Mouse (Mus musculus): ENCODE data around the gene Ptrh1. TPM values are rescaled to one million over a fixed set of nuclear protein-coding genes. Genes with fewer than 3 reads are reported as not detected.
A peak's percentile ranks its signal among the peaks of the same experiment; 100 is the strongest.

Ptrh1 gene
- 5.2 and 6.1 TPM in 2 replicates for polyA plus RNA-seq (2015; fragmentation: Nextera tagmentation; extraction: Ambion mirVana)

- peak; percentile 96 for ATAC-seq (replicated peaks; ENCODE audit: extremely low read depth, insufficient read depth, low FRiP score)
- peaks cover 8% of the 10 kb centered on the region for H3K4me1 ChIP-seq (ENCODE audit: control insufficient read depth, insufficient read depth, low read length)
- no peaks in the 10 kb centered on the region for H3K9me3 ChIP-seq (replicated peaks; ENCODE audit: control insufficient read depth, low read length)
- H3K36me3 ChIP-seq (ENCODE audit: control insufficient read depth, insufficient read depth): no peaks in the 10 kb centered on the region
- H3K4me2 ChIP-seq (ENCODE audit: low read depth, low read length): peak within 1 kb of the TSS; percentile 76
- WGBS: under 1% methylated on average over 46 of the region's 46 CpGs
- peak within 1 kb of the TSS; percentile 58 for H3K4me3 ChIP-seq (ENCODE audit: low read length)
- H3K9ac ChIP-seq (ENCODE audit: low read length): peak within 1 kb of the TSS; percentile 49
- peak within 1 kb of the TSS; percentile 38; the same call in 1 of the 2 replicates for H3K27ac ChIP-seq (ENCODE audit: low read length)
- H3K27me3 ChIP-seq (ENCODE audit: control insufficient read depth, insufficient read depth, low read length): no peaks in the 10 kb centered on the region
These were observed at the start of gene Ptrh1, which contains the start of gene Ttc16 for GRCm38 (mm10) chr2:32775359-32776074. Ptrh1 (plus strand) TSS chr2:32775786. Ttc16 (minus strand) TSS chr2:32775633.

GRCm38 (mm10) chr2:32727435-32727834 lies 48.2 kb upstream of the Ptrh1 start:
- 2% methylated on average over 16 of the region's 16 CpGs for WGBS
- peak overlapping the region; percentile 51 for H3K4me3 ChIP-seq (ENCODE audit: low read length)
- ATAC-seq (replicated peaks; ENCODE audit: extremely low read depth, insufficient read depth, low FRiP score): peak; percentile 96
- no peaks in the 10 kb centered on the region for H3K9me3 ChIP-seq (replicated peaks; ENCODE audit: control insufficient read depth, low read length)
- peak overlapping the region; percentile 64 for H3K9ac ChIP-seq (ENCODE audit: low read length)
- peak overlapping the region; percentile 66 for H3K4me2 ChIP-seq (ENCODE audit: low read depth, low read length)
- H3K4me1 ChIP-seq (ENCODE audit: control insufficient read depth, insufficient read depth, low read length): peaks cover 14% of the 10 kb centered on the region
- H3K36me3 ChIP-seq (ENCODE audit: control insufficient read depth, insufficient read depth): no peaks in the 10 kb centered on the region
- H3K27me3 ChIP-seq (ENCODE audit: control insufficient read depth, insufficient read depth, low read length): no peaks in the 10 kb centered on the region
- peak overlapping the region; percentile 65 for H3K27ac ChIP-seq (ENCODE audit: low read length)

- ATAC-seq (replicated peaks; ENCODE audit: extremely low read depth, insufficient read depth, low FRiP score): peak; percentile 24; the same call in 1 of the 2 replicates
- Histone ChIP-seq H3K27me3 (ENCODE audit: control insufficient read depth, insufficient read depth, low read length) (no peaks in the 10 kb centered on the region), H3K4me2 (ENCODE audit: low read depth, low read length) (peak overlapping the region; percentile 66), H3K9ac (ENCODE audit: low read length) (peak overlapping the region; percentile 64), H3K9me3 (replicated peaks; ENCODE audit: control insufficient read depth, low read length) (no peaks in the 10 kb centered on the region), H3K4me1 (ENCODE audit: control insufficient read depth, insufficient read depth, low read length) (peaks cover 18% of the 10 kb centered on the region), H3K27ac (ENCODE audit: low read length) (peak overlapping the region; percentile 73), H3K4me3 (ENCODE audit: low read length) (peak overlapping the region; percentile 51), H3K36me3 (ENCODE audit: control insufficient read depth, insufficient read depth) (no peaks in the 10 kb centered on the region)
- WGBS: 31% methylated on average over 7 of the region's 7 CpGs
These were observed 47.1 kb upstream of the Ptrh1 start for GRCm38 (mm10) chr2:32728463-32728862.

GRCm38 (mm10) chr2:32729547-32729946 lies 46.0 kb upstream of the Ptrh1 start:
- Histone ChIP-seq H3K4me2 (ENCODE audit: low read depth, low read length) (peak overlapping the region; percentile 66), H3K27ac (ENCODE audit: low read length) (peak overlapping the region; percentile 86), H3K27me3 (ENCODE audit: control insufficient read depth, insufficient read depth, low read length) (no peaks in the 10 kb centered on the region), H3K9ac (ENCODE audit: low read length) (peak overlapping the region; percentile 43), H3K36me3 (ENCODE audit: control insufficient read depth, insufficient read depth) (no peaks in the 10 kb centered on the region), H3K9me3 (replicated peaks; ENCODE audit: control insufficient read depth, low read length) (no peaks in the 10 kb centered on the region), H3K4me3 (ENCODE audit: low read length) (peak overlapping the region; percentile 51), H3K4me1 (ENCODE audit: control insufficient read depth, insufficient read depth, low read length) (peaks cover 20% of the 10 kb centered on the region)
- ATAC-seq (replicated peaks; ENCODE audit: extremely low read depth, insufficient read depth, low FRiP score): no peak
- WGBS: 67% methylated on average over 4 of the region's 4 CpGs

GRCm38 (mm10) chr2:32730854-32731253 lies 44.7 kb upstream of the Ptrh1 start:
- Histone ChIP-seq H3K9ac (ENCODE audit: low read length) (peak overlapping the region; percentile 52; the same call in 1 of the 2 replicates), H3K36me3 (ENCODE audit: control insufficient read depth, insufficient read depth) (no peaks in the 10 kb centered on the region), H3K27me3 (ENCODE audit: control insufficient read depth, insufficient read depth, low read length) (no peaks in the 10 kb centered on the region), H3K9me3 (replicated peaks; ENCODE audit: control insufficient read depth, low read length) (no peaks in the 10 kb centered on the region), H3K4me3 (ENCODE audit: low read length) (peak overlapping the region; percentile 1), H3K4me1 (ENCODE audit: control insufficient read depth, insufficient read depth, low read length) (peaks cover 20% of the 10 kb centered on the region), H3K27ac (ENCODE audit: low read length) (peak overlapping the region; percentile 86), H3K4me2 (ENCODE audit: low read depth, low read length) (peak overlapping the region; percentile 66)
- 21% methylated on average over 11 of the region's 11 CpGs for WGBS
- ATAC-seq (replicated peaks; ENCODE audit: extremely low read depth, insufficient read depth, low FRiP score): no peak

GRCm38 (mm10) chr2:32731911-32732310 lies 43.7 kb upstream of the Ptrh1 start:
- H3K4me2 ChIP-seq (ENCODE audit: low read depth, low read length): peak overlapping the region; percentile 15
- WGBS: 55% methylated on average over 4 of the region's 4 CpGs

GRCm38 (mm10) chr2:32732695-32733094 lies 42.9 kb upstream of the Ptrh1 start:
- Histone ChIP-seq H3K27ac (ENCODE audit: low read length) (peak overlapping the region; percentile 86), H3K4me1 (ENCODE audit: control insufficient read depth, insufficient read depth, low read length) (peaks cover 17% of the 10 kb centered on the region), H3K9ac (ENCODE audit: low read length) (no peak overlapping the region), H3K36me3 (ENCODE audit: control insufficient read depth, insufficient read depth) (no peaks in the 10 kb centered on the region), H3K9me3 (replicated peaks; ENCODE audit: control insufficient read depth, low read length) (no peaks in the 10 kb centered on the region), H3K4me2 (ENCODE audit: low read depth, low read length) (peak overlapping the region; percentile 15; the same call in 1 of the 2 replicates), H3K4me3 (ENCODE audit: low read length) (no peak overlapping the region), H3K27me3 (ENCODE audit: control insufficient read depth, insufficient read depth, low read length) (no peaks in the 10 kb centered on the region)
- 69% methylated on average over 6 of the region's 6 CpGs for WGBS
- no peak for ATAC-seq (replicated peaks; ENCODE audit: extremely low read depth, insufficient read depth, low FRiP score)

More at GRCm38 (mm10) chr2:32731911-32732310, 43.7 kb upstream of the Ptrh1 start:
- Histone ChIP-seq H3K9me3 (replicated peaks; ENCODE audit: control insufficient read depth, low read length) (no peaks in the 10 kb centered on the region), H3K27me3 (ENCODE audit: control insufficient read depth, insufficient read depth, low read length) (no peaks in the 10 kb centered on the region), H3K4me1 (ENCODE audit: control insufficient read depth, insufficient read depth, low read length) (peaks cover 20% of the 10 kb centered on the region), H3K27ac (ENCODE audit: low read length) (peak overlapping the region; percentile 86), H3K36me3 (ENCODE audit: control insufficient read depth, insufficient read depth) (no peaks in the 10 kb centered on the region), H3K9ac (ENCODE audit: low read length) (peak overlapping the region; percentile 12; the same call in 1 of the 2 replicates), H3K4me3 (ENCODE audit: low read length) (no peak overlapping the region)
- no peak for ATAC-seq (replicated peaks; ENCODE audit: extremely low read depth, insufficient read depth, low FRiP score)

- Histone ChIP-seq H3K27me3 (ENCODE audit: control insufficient read depth, insufficient read depth, low read length) (no peaks in the 10 kb centered on the region), H3K4me3 (ENCODE audit: low read length) (no peak overlapping the region), H3K9me3 (replicated peaks; ENCODE audit: control insufficient read depth, low read length) (no peaks in the 10 kb centered on the region), H3K36me3 (ENCODE audit: control insufficient read depth, insufficient read depth) (no peaks in the 10 kb centered on the region), H3K9ac (ENCODE audit: low read length) (no peak overlapping the region), H3K27ac (ENCODE audit: low read length) (peak overlapping the region; percentile 84), H3K4me2 (ENCODE audit: low read depth, low read length) (no peak overlapping the region), H3K4me1 (ENCODE audit: control insufficient read depth, insufficient read depth, low read length) (peaks cover 17% of the 10 kb centered on the region)
- WGBS: 39% methylated on average over 4 of the region's 4 CpGs
- peak; percentile 10; the same call in 1 of the 2 replicates for ATAC-seq (replicated peaks; ENCODE audit: extremely low read depth, insufficient read depth, low FRiP score)
These were observed 41.1 kb upstream of the Ptrh1 start for GRCm38 (mm10) chr2:32734480-32734879.

GRCm38 (mm10) chr2:32734933-32735332 lies 40.7 kb upstream of the Ptrh1 start:
- Histone ChIP-seq H3K4me3 (ENCODE audit: low read length) (no peak overlapping the region), H3K27me3 (ENCODE audit: control insufficient read depth, insufficient read depth, low read length) (no peaks in the 10 kb centered on the region), H3K9me3 (replicated peaks; ENCODE audit: control insufficient read depth, low read length) (no peaks in the 10 kb centered on the region), H3K27ac (ENCODE audit: low read length) (peak overlapping the region; percentile 84), H3K4me1 (ENCODE audit: control insufficient read depth, insufficient read depth, low read length) (peaks cover 17% of the 10 kb centered on the region), H3K9ac (ENCODE audit: low read length) (no peak overlapping the region), H3K36me3 (ENCODE audit: control insufficient read depth, insufficient read depth) (no peaks in the 10 kb centered on the region), H3K4me2 (ENCODE audit: low read depth, low read length) (peak overlapping the region; percentile 27; the same call in 1 of the 2 replicates)
- WGBS: 59% methylated on average over 4 of the region's 4 CpGs
- peak; percentile 64 for ATAC-seq (replicated peaks; ENCODE audit: extremely low read depth, insufficient read depth, low FRiP score)
